Mouse (Mus musculus): Measurements from ENCODE around the gene Bfar.

DNA sequence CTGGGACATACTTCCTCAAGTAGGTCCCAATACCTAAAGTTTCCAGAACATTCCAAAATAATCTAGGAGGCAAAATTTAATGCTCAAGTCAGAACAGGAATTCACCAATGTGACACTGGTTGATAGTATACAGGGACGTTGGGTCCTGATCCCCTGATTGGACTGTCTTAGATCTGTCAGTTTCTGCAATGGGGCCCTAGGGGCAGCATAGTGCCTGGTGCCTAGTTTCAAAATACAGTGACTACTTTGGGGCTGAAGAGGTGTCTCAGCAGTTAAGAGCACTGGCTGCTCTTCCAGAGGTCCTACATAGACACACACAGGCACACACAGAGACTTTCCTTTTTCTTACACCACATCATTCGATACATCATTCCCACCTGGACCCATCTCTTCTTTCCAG is 69.2 kb downstream of the Bfar start:
- TF ChIP-seq POLR2A (IDR thresholded peaks at IDR 0.05; ENCODE audit: insufficient read length, low read depth), result no peak
- TF ChIP-seq TCF12 (IDR thresholded peaks at IDR 0.05; ENCODE audit: insufficient read depth, poor library complexity, severe bottlenecking), result no peak
- TF ChIP-seq E2F4 (IDR thresholded peaks at IDR 0.05; ENCODE audit: insufficient read depth), result no peak
- no peak for TF ChIP-seq USF1 (IDR thresholded peaks at IDR 0.05; ENCODE audit: low read depth)
- TF ChIP-seq TCF3 (IDR thresholded peaks at IDR 0.05; ENCODE audit: insufficient read length, low read depth), result no peak
- TF ChIP-seq CEBPB (IDR thresholded peaks at IDR 0.05; ENCODE audit: insufficient read depth, poor library complexity, severe bottlenecking), result no peak
- TF ChIP-seq POLR2AphosphoS2 (IDR thresholded peaks at IDR 0.05; ENCODE audit: insufficient read length, low read depth), result no peak
- TF ChIP-seq MAX (IDR thresholded peaks at IDR 0.05; ENCODE audit: low read depth), result no peak
- TF ChIP-seq MYOD1 (IDR thresholded peaks at IDR 0.05; ENCODE audit: control insufficient read depth in 1 of 3, insufficient read length in 2 of 3, low read depth in 2 of 3), result no peak
- TF ChIP-seq MYOG (IDR thresholded peaks at IDR 0.05; ENCODE audit: control insufficient read depth in 1 of 3, insufficient read depth in 1 of 3, insufficient read length in 2 of 3, low read depth in 2 of 3), result no peak
